Mouse (Mus musculus): Measurements from ENCODE around the gene Abl1. TPM values are rescaled to one million over a fixed set of nuclear protein-coding genes. Genes with fewer than 3 reads are reported as not detected.

Abl1 gene
- polyA plus RNA-seq, 1 experiment from 2014 or later, result 43.1 TPM

DNA sequence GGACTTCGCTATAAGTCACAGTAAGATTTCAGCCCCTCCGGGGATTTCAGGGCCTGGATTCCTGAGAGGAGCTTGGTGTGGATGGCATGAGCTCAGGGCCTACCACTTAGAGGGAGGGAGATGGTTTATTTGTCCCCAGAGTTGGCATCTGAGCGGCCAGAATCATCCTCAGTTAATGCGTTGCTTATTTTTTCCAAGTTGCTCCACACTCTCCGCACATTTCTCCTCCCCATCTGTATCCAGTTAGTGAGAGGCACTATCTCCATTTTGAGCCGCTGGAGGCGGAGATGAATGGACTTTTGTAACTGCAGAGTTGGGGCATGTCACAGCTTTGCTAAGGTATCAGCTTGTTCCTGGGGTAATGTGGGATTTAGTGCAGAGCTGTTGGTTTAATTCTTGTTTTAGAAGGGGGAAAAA, 72.9 kb downstream of the Abl1 start:
- DNase-seq (ENCODE audit: low spot score), result no peak
- peaks cover 63% of the 10 kb centered on the region for H3K4me1 ChIP-seq
- WGBS, result 7% methylated on average over 7 of the region's 7 CpGs
- H3K36me3 ChIP-seq, result 0 out of 2 replicates have a peak, but pooled peaks cover 3% of the 10 kb centered on the region
- H3K4me3 ChIP-seq, result peak overlapping the region; percentile 94
- no peaks in the 10 kb centered on the region for H3K27me3 ChIP-seq (ENCODE audit: insufficient read depth, poor library complexity, severe bottlenecking)
- no peaks in the 10 kb centered on the region for H3K9me3 ChIP-seq
- H3K27ac ChIP-seq, result peak overlapping the region; percentile 100

DNA sequence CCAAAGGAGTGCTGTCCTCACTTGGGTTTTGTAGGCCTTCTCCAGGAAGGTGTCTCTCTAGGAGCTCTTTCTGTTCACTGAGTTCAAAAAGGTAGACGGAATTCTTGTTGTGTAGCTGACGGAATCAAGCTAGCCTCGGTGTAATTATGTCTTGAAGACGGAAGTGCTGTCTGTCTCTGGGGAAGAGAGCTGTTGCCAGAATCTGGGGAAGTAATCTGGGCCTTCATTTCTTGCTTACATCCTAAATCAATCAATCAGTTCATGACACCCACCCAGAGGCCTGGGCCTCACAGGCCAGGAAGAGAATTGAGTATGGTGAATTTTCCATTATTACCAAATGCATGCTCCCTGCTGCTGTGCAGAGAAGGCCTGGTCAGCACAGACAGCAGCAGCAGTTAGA, 73.4 kb downstream of the Abl1 start:
- H3K9me3 ChIP-seq, result no peaks in the 10 kb centered on the region
- H3K27ac ChIP-seq, result peak overlapping the region; percentile 100
- peaks cover 62% of the 10 kb centered on the region for H3K4me1 ChIP-seq
- no peak for DNase-seq (ENCODE audit: low spot score)
- WGBS, result 6% methylated on average over 4 of the region's 4 CpGs
- peak overlapping the region; percentile 94 for H3K4me3 ChIP-seq
- H3K36me3 ChIP-seq, result no peaks in the 10 kb centered on the region
- no peaks in the 10 kb centered on the region for H3K27me3 ChIP-seq (ENCODE audit: insufficient read depth, poor library complexity, severe bottlenecking)

DNA sequence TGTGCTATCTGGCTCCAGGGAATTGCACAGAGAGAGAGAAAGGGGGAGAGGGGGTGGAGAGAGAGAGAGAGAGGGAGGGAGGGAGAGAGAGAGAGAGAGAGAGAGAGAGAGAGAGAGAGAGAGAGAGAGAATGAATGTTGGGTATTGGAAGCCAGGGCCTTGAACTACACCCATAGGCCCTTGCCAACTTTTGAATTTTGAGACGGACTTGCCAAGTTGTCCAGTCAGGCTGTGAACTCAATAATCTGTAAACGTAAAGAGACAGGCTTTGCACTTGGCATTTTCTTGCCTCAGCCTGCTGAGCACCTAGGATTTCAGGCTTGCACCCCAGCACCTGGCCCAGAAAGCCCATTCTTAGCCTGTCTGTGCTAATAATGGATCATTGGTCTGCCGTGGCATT, 74.0 kb downstream of the Abl1 start:
- Histone ChIP-seq H3K9me3 (no peaks in the 10 kb centered on the region), H3K4me1 (peaks cover 58% of the 10 kb centered on the region), H3K27me3 (ENCODE audit: insufficient read depth, poor library complexity, severe bottlenecking) (no peaks in the 10 kb centered on the region), H3K36me3 (no peaks in the 10 kb centered on the region), H3K4me3 (peak overlapping the region; percentile 94), H3K27ac (peak overlapping the region; percentile 100)
- DNase-seq (ENCODE audit: low spot score), result no peak
- WGBS, result 35% methylated on average over 3 of the region's 3 CpGs

DNA sequence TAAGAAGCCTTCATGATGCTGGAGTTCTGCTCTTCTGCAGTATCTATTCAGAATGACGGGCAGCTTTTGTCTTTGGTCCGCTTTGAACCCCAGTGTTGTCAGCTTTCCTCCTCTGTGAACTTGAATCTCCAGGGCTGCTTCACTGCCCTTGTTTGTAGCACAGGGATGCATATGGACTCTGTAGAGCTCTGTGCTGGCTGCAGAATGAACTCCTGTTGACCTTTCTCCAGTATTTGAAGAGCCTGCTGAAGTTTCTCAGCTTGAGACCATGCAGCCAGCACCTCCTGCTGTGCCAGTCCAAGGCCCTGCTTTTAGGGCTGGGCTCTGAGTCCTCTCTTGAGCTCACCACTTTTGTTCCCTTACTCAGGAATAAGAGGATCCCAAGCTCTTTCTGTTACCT, 74.7 kb downstream of the Abl1 start:
- no peak overlapping the region for H3K27ac ChIP-seq
- peak overlapping the region; percentile 94 for H3K4me3 ChIP-seq
- DNase-seq (ENCODE audit: low spot score), result no peak
- peaks cover 58% of the 10 kb centered on the region for H3K4me1 ChIP-seq
- no peaks in the 10 kb centered on the region for H3K9me3 ChIP-seq
- no peaks in the 10 kb centered on the region for H3K27me3 ChIP-seq (ENCODE audit: insufficient read depth, poor library complexity, severe bottlenecking)
- WGBS, result 28% methylated on average over 2 of the region's 2 CpGs
- no peaks in the 10 kb centered on the region for H3K36me3 ChIP-seq

DNA sequence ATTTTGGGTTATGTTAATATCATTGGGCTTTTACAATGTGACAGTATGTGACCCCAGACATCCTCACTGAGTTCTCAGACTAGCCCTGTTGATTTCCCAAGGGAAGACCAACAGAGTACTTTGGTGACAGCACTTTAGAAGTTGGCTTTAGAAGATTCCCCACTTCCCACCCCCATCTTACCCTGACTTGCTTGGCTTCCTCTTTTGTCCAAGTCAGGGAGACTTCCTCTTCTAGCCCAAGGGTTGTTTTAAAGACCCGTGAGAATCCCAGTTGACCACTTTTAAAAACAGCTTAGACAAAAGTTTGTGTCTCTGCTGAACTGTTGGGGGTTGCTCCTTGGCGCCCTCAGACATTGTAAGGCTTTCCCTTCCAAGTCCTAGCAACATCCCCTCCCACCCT, 75.1 kb downstream of the Abl1 start:
- no peak for DNase-seq (ENCODE audit: low spot score)
- Histone ChIP-seq H3K27ac (0 out of 2 replicates have a peak overlapping the region, but pooled peaks have one; percentile 11), H3K27me3 (ENCODE audit: insufficient read depth, poor library complexity, severe bottlenecking) (no peaks in the 10 kb centered on the region), H3K4me3 (peak overlapping the region; percentile 94; the same call in 1 of the 2 replicates), H3K9me3 (no peaks in the 10 kb centered on the region), H3K36me3 (no peaks in the 10 kb centered on the region), H3K4me1 (peaks cover 60% of the 10 kb centered on the region)
- WGBS, result 40% methylated on average over 2 of the region's 2 CpGs

DNA sequence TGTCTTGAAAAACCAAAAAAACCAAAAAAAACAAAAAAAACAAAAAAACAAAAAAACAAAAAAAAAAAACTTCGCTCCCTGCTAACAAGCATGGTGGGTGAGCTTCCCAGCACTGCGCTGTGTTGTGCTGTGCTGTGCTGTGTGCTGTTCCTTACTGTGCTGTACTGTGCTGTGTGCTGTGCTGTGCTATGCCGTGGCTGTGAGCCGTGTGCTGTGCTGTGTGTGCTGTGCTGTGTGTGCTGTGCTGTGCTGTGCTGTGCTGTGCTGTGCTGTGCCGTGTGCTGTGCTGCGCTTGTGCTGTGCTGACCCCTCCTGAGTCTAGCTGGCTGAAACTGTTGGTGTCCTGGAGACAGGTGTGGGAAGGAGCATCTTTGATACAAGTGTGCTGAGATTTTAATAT, 78.9 kb downstream of the Abl1 start:
- H3K4me3 ChIP-seq, result no peak overlapping the region
- H3K27me3 ChIP-seq (ENCODE audit: insufficient read depth, poor library complexity, severe bottlenecking), result no peaks in the 10 kb centered on the region
- no peaks in the 10 kb centered on the region for H3K36me3 ChIP-seq
- DNase-seq (ENCODE audit: low spot score), result no peak
- WGBS, result 92% methylated on average over 6 of the region's 6 CpGs
- H3K4me1 ChIP-seq, result peaks cover 77% of the 10 kb centered on the region
- H3K9me3 ChIP-seq, result no peaks in the 10 kb centered on the region
- H3K27ac ChIP-seq, result 0 out of 2 replicates have a peak overlapping the region, but pooled peaks have one; percentile 19

DNA sequence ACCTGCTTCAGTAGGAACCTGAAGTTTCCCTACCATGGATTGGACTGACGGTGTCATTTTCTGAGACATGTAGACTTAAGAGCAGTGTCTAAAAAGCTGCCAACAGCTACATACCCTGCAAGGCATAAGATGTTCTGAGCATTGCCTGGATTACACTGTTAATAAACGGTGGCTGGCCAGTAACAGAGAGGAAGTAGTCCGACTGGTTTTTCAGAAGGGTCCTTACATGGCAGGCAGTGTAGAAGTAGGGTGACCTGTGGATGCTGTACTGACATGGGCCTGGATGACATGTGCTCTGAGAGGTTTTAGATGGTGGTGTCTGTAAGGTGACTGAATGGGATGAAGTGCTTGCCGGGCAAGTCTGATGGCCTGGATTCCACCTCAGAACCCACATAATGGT, 79.6 kb downstream of the Abl1 start:
- Histone ChIP-seq H3K4me1 (peaks cover 71% of the 10 kb centered on the region), H3K27ac (no peak overlapping the region), H3K27me3 (ENCODE audit: insufficient read depth, poor library complexity, severe bottlenecking) (no peaks in the 10 kb centered on the region), H3K4me3 (no peak overlapping the region), H3K9me3 (no peaks in the 10 kb centered on the region), H3K36me3 (no peaks in the 10 kb centered on the region)
- no peak for DNase-seq (ENCODE audit: low spot score)
- WGBS, result 73% methylated on average over 4 of the region's 4 CpGs

DNA sequence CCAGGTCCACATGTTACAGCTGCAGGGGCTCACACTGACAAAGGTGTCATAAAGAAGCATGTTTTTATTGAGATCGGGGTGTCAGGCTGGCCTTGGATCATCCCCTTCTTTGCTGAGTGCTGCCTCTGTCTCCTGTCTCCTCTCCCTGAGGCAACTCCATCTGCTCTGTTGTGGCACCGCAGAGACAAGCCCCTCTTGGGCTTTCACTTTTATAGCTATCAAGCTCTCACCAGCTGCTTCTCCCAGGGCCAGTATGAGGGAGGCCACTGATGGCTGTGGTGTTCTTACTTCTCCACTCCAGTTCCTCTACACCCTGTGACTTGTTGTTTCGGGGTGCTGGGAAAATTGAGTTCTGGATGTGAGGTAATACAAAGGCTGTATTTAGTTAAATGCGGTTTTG, 80.9 kb downstream of the Abl1 start:
- Histone ChIP-seq H3K36me3 (peaks cover 6% of the 10 kb centered on the region), H3K27me3 (ENCODE audit: insufficient read depth, poor library complexity, severe bottlenecking) (no peaks in the 10 kb centered on the region), H3K4me1 (peaks cover 62% of the 10 kb centered on the region), H3K9me3 (no peaks in the 10 kb centered on the region), H3K27ac (peak overlapping the region; percentile 62; the same call in 1 of the 2 replicates), H3K4me3 (peak overlapping the region; percentile 20; the same call in 1 of the 2 replicates)
- WGBS, result 34% methylated on average over 4 of the region's 4 CpGs
- no peak for DNase-seq (ENCODE audit: low spot score)

DNA sequence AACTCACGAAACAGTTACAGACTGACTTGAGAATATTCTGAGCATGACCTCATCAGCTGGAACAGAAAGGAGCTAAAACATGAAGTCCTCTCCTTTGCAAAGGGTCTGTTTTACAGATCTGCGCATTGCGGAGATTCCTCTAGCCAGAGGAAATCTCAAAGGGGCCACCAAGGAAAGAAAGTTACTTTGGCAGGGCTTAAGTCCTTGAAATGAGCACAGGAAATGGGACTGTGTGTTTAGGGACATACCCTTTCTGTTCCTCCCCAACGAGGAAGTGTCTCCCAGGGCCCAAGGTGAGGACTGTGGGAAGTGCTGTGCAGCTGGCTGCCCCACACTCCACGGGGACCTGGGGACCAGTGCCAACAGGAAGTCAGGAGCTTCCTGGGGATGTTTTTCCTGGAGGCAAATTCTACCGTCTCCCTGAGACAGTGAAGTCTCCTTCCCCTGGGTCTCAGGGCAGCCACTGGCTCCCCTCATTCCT, 81.5 kb downstream of the Abl1 start:
- Histone ChIP-seq H3K27ac (peak overlapping the region; percentile 62), H3K36me3 (peaks cover 11% of the 10 kb centered on the region), H3K4me3 (no peak overlapping the region), H3K4me1 (peaks cover 62% of the 10 kb centered on the region), H3K9me3 (no peaks in the 10 kb centered on the region), H3K27me3 (ENCODE audit: insufficient read depth, poor library complexity, severe bottlenecking) (no peaks in the 10 kb centered on the region)
- 29% methylated on average over 6 of the region's 6 CpGs for WGBS
- no peak for DNase-seq (ENCODE audit: low spot score)

DNA sequence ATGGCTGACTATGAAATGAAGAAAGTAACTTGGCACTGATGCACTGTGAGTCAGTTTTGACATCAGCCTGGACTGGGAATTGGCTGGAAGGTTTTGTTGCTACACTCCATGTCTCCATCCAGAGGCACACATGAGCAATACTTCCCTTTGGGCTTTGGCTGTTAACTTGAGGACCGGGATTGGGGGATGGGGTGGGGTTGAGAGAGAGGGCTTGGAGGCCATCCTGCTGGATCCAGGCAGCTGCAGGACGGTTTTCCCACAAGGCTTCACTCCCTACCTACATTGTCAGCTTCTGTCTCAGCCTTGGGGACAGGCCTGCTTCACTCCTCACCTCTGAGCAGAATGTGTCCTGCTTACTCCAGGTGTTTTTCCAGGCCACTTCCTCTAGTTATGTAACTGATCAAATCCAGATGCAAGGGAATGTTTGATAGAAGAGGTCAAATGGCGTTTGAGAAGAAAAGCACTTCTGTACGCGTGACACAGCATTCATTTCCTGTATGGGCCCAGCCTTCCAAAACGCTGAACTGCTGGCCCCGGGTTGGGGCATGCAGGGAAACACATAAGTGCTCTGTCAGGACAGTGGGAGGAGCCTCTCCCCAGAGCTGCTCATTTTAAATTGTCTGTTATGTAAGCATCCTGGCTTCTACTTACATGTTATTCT, 82.7 kb downstream of the Abl1 start:
- H3K4me1 ChIP-seq, result peaks cover 52% of the 10 kb centered on the region
- H3K27me3 ChIP-seq (ENCODE audit: insufficient read depth, poor library complexity, severe bottlenecking), result no peaks in the 10 kb centered on the region
- H3K9me3 ChIP-seq, result no peaks in the 10 kb centered on the region
- H3K36me3 ChIP-seq, result peaks cover 19% of the 10 kb centered on the region
- DNase-seq (ENCODE audit: low spot score), result no peak
- H3K4me3 ChIP-seq, result 0 out of 2 replicates have a peak overlapping the region, but pooled peaks have one; percentile 3
- peak overlapping the region; percentile 4; the same call in 1 of the 2 replicates for H3K27ac ChIP-seq
- WGBS, result 32% methylated on average over 7 of the region's 7 CpGs

DNA sequence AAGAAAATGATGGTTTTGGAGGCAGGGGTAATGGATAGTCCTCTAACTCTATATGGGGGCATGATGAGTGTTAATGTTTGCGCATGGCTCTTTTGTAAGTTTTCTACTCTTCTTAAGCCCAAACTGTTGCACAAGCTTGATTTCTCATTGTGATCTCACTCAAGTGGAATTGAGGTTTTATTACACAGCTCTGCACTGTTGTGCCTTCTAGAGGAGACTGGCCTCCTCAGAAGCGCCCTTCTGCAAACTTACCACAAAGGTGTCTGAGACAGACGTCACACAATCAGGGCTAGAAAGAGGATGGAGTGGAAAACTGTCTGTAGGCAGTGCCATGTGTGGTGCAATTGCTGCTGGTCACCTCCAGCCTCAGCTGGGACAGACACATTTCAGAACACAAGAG, 88.3 kb downstream of the Abl1 start:
- Histone ChIP-seq H3K27me3 (ENCODE audit: insufficient read depth, poor library complexity, severe bottlenecking) (no peaks in the 10 kb centered on the region), H3K9me3 (no peaks in the 10 kb centered on the region), H3K4me3 (no peak overlapping the region), H3K27ac (no peak overlapping the region), H3K4me1 (peaks cover 13% of the 10 kb centered on the region), H3K36me3 (peaks cover 61% of the 10 kb centered on the region)
- no peak for DNase-seq (ENCODE audit: low spot score)
- 79% methylated on average over 3 of the region's 3 CpGs for WGBS

DNA sequence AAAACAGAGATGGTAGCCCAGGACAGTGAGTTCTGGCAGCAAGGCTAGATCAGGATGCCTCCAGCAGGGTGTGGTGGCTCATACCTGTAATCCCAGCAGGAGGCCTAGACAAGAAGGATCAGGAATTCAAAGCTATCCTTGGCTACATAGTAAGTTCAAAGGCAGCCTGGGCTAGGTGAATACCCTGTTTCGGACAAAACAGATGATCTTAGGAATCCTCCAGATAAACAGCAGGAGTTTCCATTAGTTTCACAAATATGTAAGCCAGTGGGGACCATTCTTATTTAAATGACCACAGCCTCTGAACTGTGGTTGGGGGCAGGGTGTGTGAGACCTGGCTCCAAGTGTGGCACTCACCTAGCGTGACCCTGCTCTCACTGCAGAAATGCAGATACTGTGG, 91.1 kb downstream of the Abl1 start:
- H3K36me3 ChIP-seq, result peaks cover 82% of the 10 kb centered on the region

DNA sequence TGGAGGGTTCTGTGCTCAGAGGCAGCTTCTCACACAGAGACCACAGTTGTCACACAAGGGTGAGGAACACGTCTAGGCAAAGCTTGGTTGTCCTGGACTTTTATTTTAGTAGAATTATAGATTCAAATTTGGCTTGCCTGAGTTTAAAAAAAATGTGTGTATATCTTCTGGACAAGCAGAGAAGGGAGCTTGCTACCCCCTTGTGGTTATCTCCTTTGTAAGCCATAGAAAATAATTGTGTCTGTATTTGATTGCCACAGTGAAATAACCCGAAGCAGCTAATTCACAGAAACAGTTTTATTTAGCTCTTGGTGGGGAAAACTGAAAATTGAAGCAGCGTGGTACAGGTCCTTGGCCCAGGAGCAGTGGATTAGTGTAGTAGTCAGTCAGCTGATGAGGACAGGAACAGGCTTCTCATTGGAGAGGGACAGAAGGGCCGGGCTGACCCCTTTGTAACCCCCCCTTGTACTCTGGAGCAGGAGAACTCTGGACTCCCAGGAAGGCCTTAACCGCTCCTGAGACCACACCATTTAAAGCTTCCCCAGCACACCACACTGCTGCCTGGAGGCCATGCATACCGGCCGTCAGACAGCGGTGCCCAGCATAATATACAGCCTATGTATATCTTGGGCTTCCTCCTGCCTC, 94.9 kb downstream of the Abl1 start:
- no peak overlapping the region for H3K4me3 ChIP-seq
- H3K27me3 ChIP-seq (ENCODE audit: insufficient read depth, poor library complexity, severe bottlenecking), result no peaks in the 10 kb centered on the region
- H3K9me3 ChIP-seq, result no peaks in the 10 kb centered on the region
- no peak for DNase-seq (ENCODE audit: low spot score)
- peaks cover 99% of the 10 kb centered on the region for H3K36me3 ChIP-seq
- H3K4me1 ChIP-seq, result no peaks in the 10 kb centered on the region
- H3K27ac ChIP-seq, result no peak overlapping the region
- 78% methylated on average over 8 of the region's 8 CpGs for WGBS

More for the DNA sequence above, 91.1 kb downstream of the Abl1 start:
- H3K4me1 ChIP-seq, result peaks cover 7% of the 10 kb centered on the region; the same call in 1 of the 2 replicates
- H3K4me3 ChIP-seq, result no peak overlapping the region
- no peak overlapping the region for H3K27ac ChIP-seq
- H3K27me3 ChIP-seq (ENCODE audit: insufficient read depth, poor library complexity, severe bottlenecking), result no peaks in the 10 kb centered on the region
- 88% methylated on average over 2 of the region's 2 CpGs for WGBS
- no peaks in the 10 kb centered on the region for H3K9me3 ChIP-seq
- DNase-seq (ENCODE audit: low spot score), result no peak
